Mouse (Mus musculus) gastrocnemius, adult 2 months (tissue): ENCODE measurements around the gene Klf12. TPM values are rescaled to one million over a fixed set of nuclear protein-coding genes. Genes with fewer than 3 reads are reported as not detected.

Experiments
- DNase-seq: peaks from one replicate; pipeline ENCODE4 v3.0.0; 2022
- H3K27ac ChIP-seq: fragments of 200-600 bp; 2 replicates; pipeline ENCODE4 v1.8.1; 2022; ENCODE audit warnings: mild to moderate bottlenecking
- H3K4me3 ChIP-seq: fragments of 200-600 bp; 2 replicates; pipeline ENCODE4 v1.8.1; 2022; ENCODE audit warnings: mild to moderate bottlenecking, moderate library complexity
- CTCF ChIP-seq: fragments of 200-600 bp; IDR thresholded peaks from 2 replicates; pipeline ENCODE4 v1.8.1; 2022; ENCODE audit warnings: antibody characterized with exemption, mild to moderate bottlenecking, moderate library complexity
- intact Hi-C: fragments of 180-260 bp; cut with DNase I; formaldehyde crosslinking; loops from one replicate; pipeline ENCODE4 v1.15.1; 2025
- total RNA-seq, 2 experiments: library from RNA; stranded (reverse); gene quantifications; 2 replicates each; pipeline ENCODE4 v1.2.3; 2021

The Klf12 gene
- total RNA-seq, 2 experiments from 2014 or later = 10.3 to 16.8 TPM

GRCm38 (mm10) chr14:99944221-99945108, 340.0 kb downstream of the Klf12 start:
- H3K4me3 ChIP-seq = no peak overlapping the region
- intact Hi-C loops = no loop called here
- DNase-seq = no peak
- no peak for TF ChIP-seq CTCF
- no peak overlapping the region for H3K27ac ChIP-seq

- intact Hi-C loops = no loop called here
- no peak for TF ChIP-seq CTCF
- H3K4me3 ChIP-seq = no peak overlapping the region
- no peak overlapping the region for H3K27ac ChIP-seq
- peak; percentile 44 for DNase-seq
Observed at GRCm38 (mm10) chr14:99943156-99943555, 341.3 kb downstream of the Klf12 start.

- intact Hi-C loops = loop anchor here (10.0 kb wide), 5 partner anchors 351 to 1441 kb away; partner anchors contain the start of gene Klf12
- no peak for TF ChIP-seq CTCF
- DNase-seq = no peak
- H3K27ac ChIP-seq = no peak overlapping the region
- no peak overlapping the region for H3K4me3 ChIP-seq
Observed at GRCm38 (mm10) chr14:99933456-99933855, 351.0 kb downstream of the Klf12 start.

- peak; percentile 93 for TF ChIP-seq CTCF
- Histone ChIP-seq H3K4me3 (peak overlapping the region; percentile 18; the same call in 1 of the 2 replicates), H3K27ac (no peak overlapping the region)
- DNase-seq = peak; percentile 69
- intact Hi-C loops = loop anchor here (10.0 kb wide), 5 partner anchors 353 to 1443 kb away; partner anchors contain the start of gene Klf12
Observed at GRCm38 (mm10) chr14:99931879-99932278, 352.6 kb downstream of the Klf12 start.

- Histone ChIP-seq H3K4me3 (no peak overlapping the region), H3K27ac (peak overlapping the region; percentile 78)
- intact Hi-C loops = no loop called here
- DNase-seq = no peak
- TF ChIP-seq CTCF = no peak
Observed at GRCm38 (mm10) chr14:99911912-99912311, 372.6 kb downstream of the Klf12 start.

- Histone ChIP-seq H3K4me3 (no peak overlapping the region), H3K27ac (peak overlapping the region; percentile 78)
- peak; percentile 74 for DNase-seq
- no peak for TF ChIP-seq CTCF
- intact Hi-C loops = no loop called here
Observed at GRCm38 (mm10) chr14:99910876-99911275, 373.6 kb downstream of the Klf12 start.

GRCm38 (mm10) chr14:99900902-99901301, 383.6 kb downstream of the Klf12 start:
- no peak for DNase-seq
- intact Hi-C loops = no loop called here
- Histone ChIP-seq H3K27ac (no peak overlapping the region), H3K4me3 (no peak overlapping the region)
- TF ChIP-seq CTCF = no peak

GRCm38 (mm10) chr14:99898861-99899260, 385.6 kb downstream of the Klf12 start:
- intact Hi-C loops = loop anchor here (10.0 kb wide), 1 partner anchor 604 kb away; the partner anchor contains the start of gene Klf5
- H3K27ac ChIP-seq = no peak overlapping the region
- no peak for TF ChIP-seq CTCF
- DNase-seq = no peak
- no peak overlapping the region for H3K4me3 ChIP-seq

GRCm38 (mm10) chr14:99894708-99895383, 389.6 kb downstream of the Klf12 start:
- peak; percentile 99 for TF ChIP-seq CTCF
- H3K4me3 ChIP-seq = peak overlapping the region; percentile 14; the same call in 1 of the 2 replicates
- intact Hi-C loops = loop anchor here (10.0 kb wide), 1 partner anchor 600 kb away; the partner anchor contains the start of gene Klf5
- no peak overlapping the region for H3K27ac ChIP-seq
- DNase-seq = peak; percentile 61

- Histone ChIP-seq H3K27ac (no peak overlapping the region), H3K4me3 (peak overlapping the region; percentile 14; the same call in 1 of the 2 replicates)
- DNase-seq = peak; percentile 20
- TF ChIP-seq CTCF = no peak
- intact Hi-C loops = loop anchor here (10.0 kb wide), 1 partner anchor 599 kb away; the partner anchor contains the start of gene Klf5
Observed at GRCm38 (mm10) chr14:99894062-99894461, 390.4 kb downstream of the Klf12 start.

- Histone ChIP-seq H3K4me3 (no peak overlapping the region), H3K27ac (no peak overlapping the region)
- intact Hi-C loops = no loop called here
- TF ChIP-seq CTCF = no peak
- no peak for DNase-seq
Observed at GRCm38 (mm10) chr14:99886503-99886902, 398.0 kb downstream of the Klf12 start.

GRCm38 (mm10) chr14:99885562-99885961, 398.9 kb downstream of the Klf12 start:
- DNase-seq = no peak
- H3K4me3 ChIP-seq = no peak overlapping the region
- no peak overlapping the region for H3K27ac ChIP-seq
- intact Hi-C loops = no loop called here
- no peak for TF ChIP-seq CTCF

- intact Hi-C loops = no loop called here
- H3K4me3 ChIP-seq = no peak overlapping the region
- no peak for TF ChIP-seq CTCF
- DNase-seq = no peak
- no peak overlapping the region for H3K27ac ChIP-seq
Observed at GRCm38 (mm10) chr14:99885128-99885527, 399.4 kb downstream of the Klf12 start.
